Mouse (Mus musculus): Measurements from ENCODE around the gene Zfp839.

Zfp839 gene

DNA sequence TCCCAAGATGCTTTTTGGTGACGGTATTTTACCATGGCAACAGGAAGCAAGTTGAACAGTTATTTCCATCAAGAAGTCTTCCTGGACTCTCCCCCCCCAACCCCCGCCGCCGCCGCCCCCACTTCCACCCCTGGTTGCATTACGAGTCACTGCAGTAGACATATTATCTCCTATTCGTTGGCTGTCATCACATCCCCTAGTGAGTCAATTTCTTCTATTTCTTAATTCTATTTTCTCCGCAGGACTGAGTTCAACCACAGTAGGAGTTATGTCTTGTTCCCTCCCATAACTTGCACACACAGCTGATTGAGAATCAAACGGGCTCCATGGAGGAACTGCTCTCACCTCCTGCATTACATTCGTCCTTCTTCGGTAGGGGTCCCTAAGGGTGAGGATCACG, 38.1 kb downstream of the Zfp839 start:
- DNase-seq, result no peak

GRCm38 (mm10) chr12:110888606-110889005, 38.6 kb downstream of the Zfp839 start:
- no peak for DNase-seq

GRCm38 (mm10) chr12:110889036-110890020, 39.3 kb downstream of the Zfp839 start, which contains the start of the genes Cinp and Tecpr2:
Gene Cinp, minus strand, starts transcription at chr12:110889145.
Gene Tecpr2, plus strand, starts transcription at chr12:110889264.
- peak; percentile 98 for DNase-seq

GRCm38 (mm10) chr12:110891887-110892286, 41.8 kb downstream of the Zfp839 start:
- DNase-seq, result no peak

GRCm38 (mm10) chr12:110902106-110902505, 52.1 kb downstream of the Zfp839 start:
- no peak for DNase-seq

- no peak for DNase-seq
These were observed 53.5 kb downstream of the Zfp839 start for GRCm38 (mm10) chr12:110903536-110903935.

GRCm38 (mm10) chr12:110907845-110908244, 57.8 kb downstream of the Zfp839 start:
- no peak for DNase-seq

GRCm38 (mm10) chr12:110909962-110910361, 59.9 kb downstream of the Zfp839 start:
- no peak for DNase-seq

- DNase-seq, result no peak
These were observed 65.7 kb downstream of the Zfp839 start for GRCm38 (mm10) chr12:110915761-110916160.
